Mouse (Mus musculus) hindbrain, embryonic 15.5 days (tissue): ENCODE results near the gene Ak2. TPM values are rescaled to one million over a fixed set of nuclear protein-coding genes. Genes with fewer than 3 reads are reported as not detected.

Experiments used
- ATAC-seq: fragments of 200-750 bp; cut with Nextera tagmentation; 2 replicates; pipeline ENCODE4 v1.8.0; 2017; ENCODE audit warnings: low read depth, moderate number of reproducible peaks, moderate TSS enrichment; ENCODE audit not compliant: low FRiP score
- H3K27ac ChIP-seq: fragments of 300-500 bp; sonication (generic); replicated peaks from 2 replicates; pipeline ENCODE4 v1.5.1; 2015; ENCODE audit warnings: mild to moderate bottlenecking, inconsistent platforms
- H3K27me3 ChIP-seq: fragments of 300-500 bp; sonication (generic); 2 replicates; pipeline ENCODE4 v1.6.1; 2015; ENCODE audit warnings: control low read depth, inconsistent platforms
- H3K36me3 ChIP-seq: fragments of 300-500 bp; sonication (generic); 2 replicates; pipeline ENCODE4 v1.6.1; 2015; ENCODE audit warnings: control low read depth, inconsistent platforms
- H3K4me1 ChIP-seq: fragments of 300-500 bp; sonication (generic); replicated peaks from 2 replicates; pipeline ENCODE4 v1.6.1; 2015; ENCODE audit warnings: control low read depth, inconsistent platforms
- H3K4me2 ChIP-seq: fragments of 300-500 bp; sonication (generic); 2 replicates; pipeline ENCODE4 v1.6.1; 2015; ENCODE audit warnings: moderate library complexity, mild to moderate bottlenecking, inconsistent platforms
- H3K4me3 ChIP-seq: fragments of 300-500 bp; sonication (generic); 2 replicates; pipeline ENCODE4 v1.5.1; 2015; ENCODE audit warnings: mild to moderate bottlenecking, inconsistent platforms
- H3K9ac ChIP-seq: fragments of 300-500 bp; sonication (generic); 2 replicates; pipeline ENCODE4 v1.6.1; 2015; ENCODE audit warnings: inconsistent platforms
- H3K9me3 ChIP-seq: fragments of 300-500 bp; sonication (generic); 2 replicates; pipeline ENCODE4 v1.6.1; 2016; ENCODE audit warnings: control low read depth, inconsistent platforms
- WGBS: fragments of 180-500 bp; shearing (Covaris S2); methylation state at CpG from one replicate; pipeline ENCODE4 v1.1.7; 2015; 5-methylcytosine and 5-hydroxymethylcytosine counted together
- polyA plus RNA-seq: library from polyadenylated mRNA; unstranded; fragments of >200 nt; fragmentation: Nextera tagmentation; extraction: Ambion mirVana; gene quantifications from 2 replicates; pipeline ENCODE4 v1.2.1, GENCODE M21; 2015

Gene Ak2
- polyA plus RNA-seq, 1 experiment from 2014 or later = 84.8 TPM

GRCm38 (mm10) chr4:128961301-128962028 lies 30.3 kb upstream of the Ak2 start:
- Histone ChIP-seq H3K4me1 (peaks cover 49% of the 10 kb centered on the region), H3K9ac (peak overlapping the region; percentile 89), H3K27ac (no peak overlapping the region), H3K4me2 (peak overlapping the region; percentile 91), H3K36me3 (no peaks in the 10 kb centered on the region), H3K27me3 (0 out of 2 replicates have a peak, but pooled peaks cover 3% of the 10 kb centered on the region), H3K4me3 (peak overlapping the region; percentile 85), H3K9me3 (no peaks in the 10 kb centered on the region)
- ATAC-seq = no peak
- 6% methylated on average over 16 of the region's 16 CpGs for WGBS

DNA sequence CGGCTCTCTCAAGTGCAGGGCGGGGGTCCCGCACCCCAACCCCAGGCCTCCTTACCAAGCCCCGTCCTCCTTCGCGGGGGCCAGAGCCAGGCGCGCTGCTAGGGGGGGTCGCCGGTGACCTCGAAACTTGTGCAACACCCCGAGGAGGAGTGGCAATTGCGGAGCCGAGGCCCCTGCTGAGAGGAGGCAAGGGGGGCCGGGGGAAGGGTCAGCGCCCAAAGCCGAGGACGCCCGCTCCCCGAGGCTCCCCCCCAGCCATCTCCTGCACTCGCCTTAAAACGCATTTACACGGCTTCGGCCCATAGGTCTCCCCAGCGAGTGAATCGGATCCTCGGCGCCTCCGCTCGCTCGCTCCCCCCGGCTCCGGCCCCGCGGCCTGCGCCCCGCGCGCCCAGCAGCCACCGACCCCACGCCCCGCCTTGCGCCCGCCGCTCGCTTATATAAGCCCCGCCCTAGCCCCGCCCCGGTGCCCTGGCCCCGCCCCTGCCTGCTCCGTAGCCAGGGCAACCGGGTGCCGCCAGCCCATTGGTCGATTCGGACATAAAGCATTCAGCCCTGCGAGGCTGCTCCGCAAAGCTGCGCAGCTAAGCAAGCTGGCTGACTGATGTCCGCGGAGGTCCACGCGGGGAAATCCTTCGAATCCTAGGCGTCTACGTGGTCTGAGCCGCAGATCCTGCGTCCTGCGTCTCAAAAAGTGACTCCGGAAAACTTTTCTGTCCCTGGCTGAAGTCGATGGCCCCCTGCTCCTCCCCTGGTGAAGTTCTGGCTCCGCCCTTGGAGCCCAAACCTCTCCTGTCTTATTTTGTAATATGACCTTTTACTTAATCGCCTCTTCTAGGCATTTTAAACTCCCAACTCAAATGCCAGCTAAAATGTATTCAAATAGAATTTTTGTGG lies 29.5 kb upstream of the Ak2 start, which contains the start of gene Azin2:
Gene Azin2 (minus strand): TSS at position 414 of the 897 bp plus-strand sequence.
- peaks cover 57% of the 10 kb centered on the region for H3K4me1 ChIP-seq
- H3K36me3 ChIP-seq = no peaks in the 10 kb centered on the region
- H3K4me2 ChIP-seq = peak within 1 kb of the TSS; percentile 91
- under 1% methylated on average over 72 of the region's 72 CpGs for WGBS
- H3K4me3 ChIP-seq = peak within 1 kb of the TSS; percentile 85
- H3K27ac ChIP-seq = peak within 1 kb of the TSS; percentile 68
- peak within 1 kb of the TSS; percentile 89 for H3K9ac ChIP-seq
- 0 out of 2 replicates have a peak, but pooled peaks cover 3% of the 10 kb centered on the region for H3K27me3 ChIP-seq
- peak; percentile 96 for ATAC-seq
- no peaks in the 10 kb centered on the region for H3K9me3 ChIP-seq

GRCm38 (mm10) chr4:128962926-128963290 lies 28.9 kb upstream of the Ak2 start:
- Histone ChIP-seq H3K9ac (peak overlapping the region; percentile 89), H3K27ac (peak overlapping the region; percentile 68), H3K36me3 (no peaks in the 10 kb centered on the region), H3K4me2 (peak overlapping the region; percentile 91), H3K4me3 (peak overlapping the region; percentile 85), H3K4me1 (peaks cover 59% of the 10 kb centered on the region), H3K27me3 (0 out of 2 replicates have a peak, but pooled peaks cover 3% of the 10 kb centered on the region), H3K9me3 (no peaks in the 10 kb centered on the region)
- ATAC-seq = no peak
- 2% methylated on average over 9 of the region's 9 CpGs for WGBS

DNA sequence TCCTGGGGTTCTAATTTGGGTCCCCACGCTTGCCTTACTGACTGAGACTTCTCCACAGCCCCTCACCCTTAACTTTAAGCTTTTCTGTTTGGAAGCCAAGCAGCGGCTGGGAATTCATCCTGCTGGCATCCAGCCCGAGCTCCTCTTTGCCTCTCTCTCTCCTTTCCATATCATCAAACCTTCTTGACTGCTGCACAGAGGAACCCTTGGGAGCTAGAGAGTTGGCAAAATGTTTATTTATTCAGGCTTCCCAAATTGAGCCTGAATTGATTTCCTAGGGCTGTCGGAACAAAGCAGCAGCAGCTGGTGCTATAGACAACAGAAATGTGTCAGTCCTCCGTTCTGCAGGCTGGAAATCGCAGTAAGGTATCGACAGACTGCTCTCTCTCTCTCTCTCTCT lies 25.0 kb upstream of the Ak2 start:
- Histone ChIP-seq H3K4me1 (peaks cover 25% of the 10 kb centered on the region), H3K9me3 (no peaks in the 10 kb centered on the region), H3K27ac (peak overlapping the region; percentile 70), H3K9ac (no peak overlapping the region), H3K36me3 (no peaks in the 10 kb centered on the region), H3K4me3 (no peak overlapping the region), H3K4me2 (peak overlapping the region; percentile 20), H3K27me3 (0 out of 2 replicates have a peak, but pooled peaks cover 3% of the 10 kb centered on the region)
- 8% methylated on average over 7 of the region's 7 CpGs for WGBS
- ATAC-seq = no peak

DNA sequence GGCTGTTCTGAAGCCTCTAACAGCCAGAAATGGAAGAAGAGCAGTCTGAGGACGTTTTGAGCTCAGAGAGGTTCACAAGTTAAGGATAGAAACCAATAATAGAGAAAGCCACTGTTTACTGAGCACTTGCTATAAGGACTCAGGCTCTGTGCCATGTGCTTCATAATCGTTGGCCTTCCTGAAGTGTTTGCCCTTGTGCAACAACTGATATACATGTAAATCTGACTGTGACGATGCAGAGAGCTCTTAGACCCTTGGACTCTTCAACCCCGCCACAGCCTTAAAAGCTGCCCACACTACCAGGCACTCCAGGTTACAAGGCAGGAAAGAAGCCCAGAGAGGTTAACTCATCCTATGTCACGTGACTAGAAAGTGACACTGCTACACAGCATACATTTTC lies 22.7 kb upstream of the Ak2 start:
- H3K9ac ChIP-seq = no peak overlapping the region
- 0 out of 2 replicates have a peak, but pooled peaks cover 3% of the 10 kb centered on the region for H3K27me3 ChIP-seq
- no peaks in the 10 kb centered on the region for H3K36me3 ChIP-seq
- WGBS = 82% methylated on average over 5 of the region's 5 CpGs
- H3K9me3 ChIP-seq = no peaks in the 10 kb centered on the region
- H3K27ac ChIP-seq = no peak overlapping the region
- H3K4me3 ChIP-seq = no peak overlapping the region
- H3K4me2 ChIP-seq = no peak overlapping the region
- no peak for ATAC-seq
- H3K4me1 ChIP-seq = peaks cover 14% of the 10 kb centered on the region

GRCm38 (mm10) chr4:128969607-128970416 lies 21.9 kb upstream of the Ak2 start:
- 78% methylated on average over 18 of the region's 18 CpGs for WGBS
- no peaks in the 10 kb centered on the region for H3K9me3 ChIP-seq
- peaks cover 14% of the 10 kb centered on the region for H3K4me1 ChIP-seq
- no peak overlapping the region for H3K4me3 ChIP-seq
- H3K27me3 ChIP-seq = 0 out of 2 replicates have a peak, but pooled peaks cover 2% of the 10 kb centered on the region
- no peaks in the 10 kb centered on the region for H3K36me3 ChIP-seq
- H3K9ac ChIP-seq = no peak overlapping the region
- ATAC-seq = no peak
- H3K4me2 ChIP-seq = no peak overlapping the region
- H3K27ac ChIP-seq = no peak overlapping the region

- WGBS = 78% methylated on average over 8 of the region's 8 CpGs
- Histone ChIP-seq H3K4me3 (no peak overlapping the region), H3K9me3 (no peaks in the 10 kb centered on the region), H3K4me1 (peaks cover 14% of the 10 kb centered on the region), H3K9ac (no peak overlapping the region), H3K4me2 (no peak overlapping the region), H3K27me3 (no peaks in the 10 kb centered on the region), H3K27ac (no peak overlapping the region), H3K36me3 (no peaks in the 10 kb centered on the region)
- no peak for ATAC-seq
These were observed 21.3 kb upstream of the Ak2 start for GRCm38 (mm10) chr4:128970417-128970807.

DNA sequence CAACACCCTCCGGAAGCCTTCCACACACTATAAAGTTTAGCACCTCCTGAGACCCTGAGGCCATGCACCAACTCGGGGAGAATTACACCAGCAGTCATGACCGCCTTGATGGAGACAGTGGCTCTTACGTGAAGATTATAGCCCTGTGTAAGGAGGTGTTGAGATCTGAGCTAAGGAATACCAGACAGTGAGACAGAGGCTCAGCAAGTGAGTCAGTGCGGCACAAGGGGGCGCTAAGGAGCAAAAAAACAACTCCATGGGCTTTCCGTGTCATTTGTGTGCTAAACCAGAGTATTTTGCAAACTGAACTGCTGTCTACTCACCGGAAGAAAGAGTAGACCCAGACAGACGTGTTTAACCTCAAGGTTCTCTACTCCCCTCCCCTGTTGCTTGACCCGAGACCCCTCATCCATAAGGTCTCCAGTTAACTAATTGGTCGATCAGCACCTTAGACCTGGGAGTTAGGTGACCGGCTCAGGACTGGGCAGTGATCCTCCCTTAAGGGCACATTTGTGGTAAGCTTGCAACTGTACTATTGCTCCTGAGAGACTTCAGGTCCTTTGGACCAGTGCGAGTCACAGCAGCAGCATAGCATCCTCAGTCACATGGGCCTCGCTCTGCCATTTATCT lies 20.6 kb upstream of the Ak2 start:
- no peak overlapping the region for H3K9ac ChIP-seq
- no peak overlapping the region for H3K4me3 ChIP-seq
- ATAC-seq = 0 out of 2 replicates have a peak, but pooled peaks have one; percentile 28
- H3K4me1 ChIP-seq = peaks cover 14% of the 10 kb centered on the region
- no peak overlapping the region for H3K27ac ChIP-seq
- no peak overlapping the region for H3K4me2 ChIP-seq
- H3K27me3 ChIP-seq = no peaks in the 10 kb centered on the region
- H3K36me3 ChIP-seq = no peaks in the 10 kb centered on the region
- 44% methylated on average over 14 of the region's 14 CpGs for WGBS
- no peaks in the 10 kb centered on the region for H3K9me3 ChIP-seq

DNA sequence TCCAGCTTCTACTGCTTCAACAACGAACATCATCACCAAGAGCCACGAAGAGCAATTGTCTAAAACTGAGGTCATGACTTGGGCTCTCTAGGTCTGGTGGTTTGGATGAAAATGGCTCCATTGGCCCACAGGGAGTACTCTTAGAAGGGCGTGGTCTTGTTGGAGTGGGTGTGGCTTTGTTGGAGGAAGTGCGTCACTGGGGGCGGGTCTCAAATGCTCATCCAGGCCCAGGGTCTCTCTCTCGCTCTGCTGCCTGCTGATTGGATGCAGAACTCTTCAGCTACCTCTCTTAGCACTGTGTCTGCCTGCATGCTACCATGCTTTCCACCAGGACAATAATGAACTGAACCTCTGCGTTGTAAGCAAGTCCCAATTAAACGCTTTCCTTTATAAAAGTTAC lies 17.1 kb upstream of the Ak2 start:
- Histone ChIP-seq H3K4me1 (no peaks in the 10 kb centered on the region), H3K27me3 (no peaks in the 10 kb centered on the region), H3K4me2 (no peak overlapping the region), H3K4me3 (no peak overlapping the region), H3K36me3 (no peaks in the 10 kb centered on the region), H3K27ac (no peak overlapping the region), H3K9ac (no peak overlapping the region), H3K9me3 (no peaks in the 10 kb centered on the region)
- 87% methylated on average over 8 of the region's 8 CpGs for WGBS
- ATAC-seq = no peak

DNA sequence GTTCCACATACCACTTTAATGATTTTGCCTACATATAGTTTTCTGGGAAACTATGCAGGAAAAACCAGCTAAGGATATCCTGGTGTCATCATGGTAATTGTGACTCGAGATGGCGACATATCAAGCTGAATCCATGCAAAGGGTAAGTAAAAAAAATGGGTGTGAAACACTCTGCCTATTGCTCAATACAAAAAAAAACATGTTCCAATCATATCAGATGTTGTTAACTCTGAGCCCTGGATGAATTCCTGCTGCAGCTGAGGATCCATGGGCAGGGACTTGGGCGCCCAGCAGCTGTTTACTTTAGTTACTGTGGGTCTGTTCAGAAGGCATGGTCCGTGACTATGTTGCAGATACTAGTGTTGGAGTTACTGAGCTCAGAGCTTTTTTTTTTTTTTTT lies 15.2 kb upstream of the Ak2 start:
- H3K9ac ChIP-seq = no peak overlapping the region
- H3K27me3 ChIP-seq = no peaks in the 10 kb centered on the region
- no peak overlapping the region for H3K4me2 ChIP-seq
- no peak overlapping the region for H3K4me3 ChIP-seq
- H3K4me1 ChIP-seq = no peaks in the 10 kb centered on the region
- ATAC-seq = no peak
- H3K27ac ChIP-seq = no peak overlapping the region
- WGBS = 94% methylated on average over 4 of the region's 4 CpGs
- H3K9me3 ChIP-seq = no peaks in the 10 kb centered on the region
- no peaks in the 10 kb centered on the region for H3K36me3 ChIP-seq

- no peak overlapping the region for H3K4me3 ChIP-seq
- no peak overlapping the region for H3K9ac ChIP-seq
- no peaks in the 10 kb centered on the region for H3K4me1 ChIP-seq
- H3K27me3 ChIP-seq = no peaks in the 10 kb centered on the region
- H3K36me3 ChIP-seq = no peaks in the 10 kb centered on the region
- 77% methylated on average over 3 of the region's 3 CpGs for WGBS
- no peak for ATAC-seq
- H3K9me3 ChIP-seq = no peaks in the 10 kb centered on the region
- no peak overlapping the region for H3K27ac ChIP-seq
- no peak overlapping the region for H3K4me2 ChIP-seq
These were observed 14.5 kb upstream of the Ak2 start for GRCm38 (mm10) chr4:128977217-128977616.
